Mouse (Mus musculus): ENCODE results near the gene Sort1.

- TF ChIP-seq CTCF (IDR thresholded peaks at IDR 0.05; ENCODE audit: borderline replicate concordance, insufficient read depth, low read depth, low read length) (no peak), POLR2A (IDR thresholded peaks at IDR 0.05; ENCODE audit: borderline replicate concordance, insufficient read depth, low read length) (no peak)
These were observed 29.3 kb downstream of the Sort1 start for GRCm38 (mm10) chr3:108313138-108313537.

Measured in cerebellum, adult 2 months (tissue).